Mouse (Mus musculus) liver, postnatal 0 days (tissue): ENCODE data around the gene Irf4. TPM values are rescaled to one million over a fixed set of nuclear protein-coding genes. Genes with fewer than 3 reads are reported as not detected.

Experiments used
- ATAC-seq: fragments of 200-750 bp; cut with Nextera tagmentation; 2 replicates; pipeline ENCODE4 v1.8.0; 2017; ENCODE audit warnings: mild to moderate bottlenecking, moderate library complexity
- DNase-seq: peaks from one replicate; pipeline ENCODE4 v3.0.0-alpha.2; 2016
- H3K27ac ChIP-seq: fragments of 300-500 bp; sonication (generic); 2 replicates; pipeline ENCODE4 v1.5.1; 2014; ENCODE audit warnings: antibody characterized with exemption, moderate library complexity, mild to moderate bottlenecking, low read depth
- H3K27me3 ChIP-seq: fragments of 300-500 bp; sonication (generic); 2 replicates; pipeline ENCODE4 v1.6.1; 2014; ENCODE audit warnings: low read length, control low read depth, mixed read lengths; ENCODE audit not compliant: insufficient read depth
- H3K36me3 ChIP-seq: fragments of 300-500 bp; sonication (generic); replicated peaks from 2 replicates; pipeline ENCODE4 v1.6.1; 2014; ENCODE audit warnings: mild to moderate bottlenecking, control low read depth, low read length, moderate library complexity, mixed read lengths; ENCODE audit not compliant: insufficient read depth
- H3K4me1 ChIP-seq: fragments of 300-500 bp; sonication (generic); 2 replicates; pipeline ENCODE4 v1.6.1; 2014; ENCODE audit warnings: antibody characterized with exemption, mild to moderate bottlenecking, control low read depth; ENCODE audit not compliant: insufficient read depth
- H3K4me2 ChIP-seq: fragments of 300-500 bp; sonication (generic); 2 replicates; pipeline ENCODE4 v1.6.1; 2014; ENCODE audit warnings: low read depth, mild to moderate bottlenecking, low read length, moderate library complexity, mixed read lengths
- H3K4me3 ChIP-seq: fragments of 300-500 bp; sonication (generic); 2 replicates; pipeline ENCODE4 v1.5.1; 2014; ENCODE audit warnings: low read depth, low read length
- H3K9ac ChIP-seq: fragments of 300-500 bp; sonication (generic); replicated peaks from 2 replicates; pipeline ENCODE4 v1.6.1; 2014; ENCODE audit warnings: mild to moderate bottlenecking, moderate library complexity
- H3K9me3 ChIP-seq: fragments of 300-500 bp; sonication (generic); 2 replicates; pipeline ENCODE4 v1.6.1; 2016; ENCODE audit warnings: mild to moderate bottlenecking, control low read depth, low read length, mixed read lengths
- CTCF ChIP-seq: sonication (generic); IDR thresholded peaks from 2 replicates; pipeline ENCODE4 v1.5.1; 2016; ENCODE audit warnings: antibody characterized with exemption, low read depth
- EP300 ChIP-seq: IDR thresholded peaks from 2 replicates; pipeline ENCODE4 v1.6.1; 2016; ENCODE audit warnings: antibody characterized with exemption, low read depth, mild to moderate bottlenecking
- WGBS: fragments of 180-500 bp; shearing (Covaris S2); extraction: QIAGEN DNeasy Blood & Tissue Kit; methylation state at CpG from one replicate; pipeline ENCODE4 v1.1.7; 2014; ENCODE audit not compliant: insufficient replicate concordance; 5-methylcytosine and 5-hydroxymethylcytosine counted together
- polyA plus RNA-seq: library from polyadenylated mRNA; unstranded; fragments of >200 nt; fragmentation: Nextera tagmentation; extraction: Ambion mirVana; gene quantifications from 2 replicates; pipeline ENCODE4 v1.2.1, GENCODE M21; 2015

Irf4 gene
- polyA plus RNA-seq, 1 experiment from 2014 or later = 1.1 TPM

- no peaks in the 10 kb centered on the region for H3K27me3 ChIP-seq
- H3K36me3 ChIP-seq = no peaks in the 10 kb centered on the region
- H3K4me3 ChIP-seq = no peak overlapping the region
- H3K27ac ChIP-seq = no peak overlapping the region
- no peaks in the 10 kb centered on the region for H3K9me3 ChIP-seq
- 57% methylated on average over 8 of the region's 8 CpGs for WGBS
- peaks cover 5% of the 10 kb centered on the region; the same call in 1 of the 2 replicates for H3K4me1 ChIP-seq
- TF ChIP-seq EP300 (no peak), CTCF (no peak)
- DNase-seq (no peak), ATAC-seq (no peak)
- no peak overlapping the region for H3K9ac ChIP-seq
- no peak overlapping the region for H3K4me2 ChIP-seq
Observed at GRCm38 (mm10) chr13:30723858-30724257, 25.2 kb upstream of the Irf4 start.

- H3K4me3 ChIP-seq = no peak overlapping the region
- 34% methylated on average over 7 of the region's 7 CpGs for WGBS
- DNase-seq (no peak), ATAC-seq (no peak)
- no peaks in the 10 kb centered on the region for H3K27me3 ChIP-seq
- TF ChIP-seq EP300 (no peak), CTCF (no peak)
- no peaks in the 10 kb centered on the region for H3K9me3 ChIP-seq
- H3K4me2 ChIP-seq = no peak overlapping the region
- H3K4me1 ChIP-seq = peaks cover 5% of the 10 kb centered on the region; the same call in 1 of the 2 replicates
- no peaks in the 10 kb centered on the region for H3K36me3 ChIP-seq
- H3K27ac ChIP-seq = no peak overlapping the region
- H3K9ac ChIP-seq = no peak overlapping the region
Observed at GRCm38 (mm10) chr13:30724691-30725271, 24.2 kb upstream of the Irf4 start.

GRCm38 (mm10) chr13:30726879-30727278 lies 22.1 kb upstream of the Irf4 start:
- H3K36me3 ChIP-seq = no peaks in the 10 kb centered on the region
- WGBS = 65% methylated on average over 4 of the region's 4 CpGs
- H3K27me3 ChIP-seq = no peaks in the 10 kb centered on the region
- H3K4me1 ChIP-seq = peaks cover 5% of the 10 kb centered on the region; the same call in 1 of the 2 replicates
- no peak overlapping the region for H3K4me3 ChIP-seq
- no peak overlapping the region for H3K27ac ChIP-seq
- no peak overlapping the region for H3K9ac ChIP-seq
- H3K4me2 ChIP-seq = no peak overlapping the region
- DNase-seq = no peak
- H3K9me3 ChIP-seq = no peaks in the 10 kb centered on the region
- TF ChIP-seq EP300 = no peak
- TF ChIP-seq CTCF = no peak
- no peak for ATAC-seq

- Histone ChIP-seq H3K9me3 (no peaks in the 10 kb centered on the region), H3K4me3 (no peak overlapping the region), H3K9ac (no peak overlapping the region), H3K36me3 (no peaks in the 10 kb centered on the region), H3K4me1 (peaks cover 5% of the 10 kb centered on the region; the same call in 1 of the 2 replicates), H3K27me3 (no peaks in the 10 kb centered on the region), H3K4me2 (no peak overlapping the region), H3K27ac (no peak overlapping the region)
- TF ChIP-seq CTCF (no peak), EP300 (no peak)
- no peak for DNase-seq
- 74% methylated on average over 7 of the region's 7 CpGs for WGBS
- ATAC-seq = no peak
Observed at GRCm38 (mm10) chr13:30728155-30728554, 20.9 kb upstream of the Irf4 start.

- peaks cover 5% of the 10 kb centered on the region; the same call in 1 of the 2 replicates for H3K4me1 ChIP-seq
- H3K36me3 ChIP-seq = no peaks in the 10 kb centered on the region
- H3K9ac ChIP-seq = no peak overlapping the region
- WGBS = 54% methylated on average over 6 of the region's 6 CpGs
- H3K4me3 ChIP-seq = no peak overlapping the region
- no peak for DNase-seq
- TF ChIP-seq CTCF (0 out of 2 replicates have a peak, but pooled peaks have one; percentile 7), EP300 (no peak)
- no peaks in the 10 kb centered on the region for H3K9me3 ChIP-seq
- no peak overlapping the region for H3K27ac ChIP-seq
- ATAC-seq = no peak
- no peak overlapping the region for H3K4me2 ChIP-seq
- no peaks in the 10 kb centered on the region for H3K27me3 ChIP-seq
Observed at GRCm38 (mm10) chr13:30729245-30729644, 19.8 kb upstream of the Irf4 start.

GRCm38 (mm10) chr13:30730104-30730793 lies 18.8 kb upstream of the Irf4 start:
- no peak for ATAC-seq

More at GRCm38 (mm10) chr13:30730104-30730793, 18.8 kb upstream of the Irf4 start:
- Histone ChIP-seq H3K4me1 (no peaks in the 10 kb centered on the region; the same call in 1 of the 2 replicates), H3K27ac (no peak overlapping the region), H3K27me3 (no peaks in the 10 kb centered on the region), H3K9ac (no peak overlapping the region), H3K4me2 (no peak overlapping the region), H3K4me3 (no peak overlapping the region), H3K36me3 (no peaks in the 10 kb centered on the region), H3K9me3 (no peaks in the 10 kb centered on the region)
- DNase-seq = no peak
- TF ChIP-seq CTCF = no peak
- TF ChIP-seq EP300 = no peak
- WGBS = 73% methylated on average over 15 of the region's 15 CpGs
